Mouse (Mus musculus): ENCODE measurements around the gene Stoml1.

Gene Stoml1

GRCm38 (mm10) chr9:58272068-58272541 is 19.1 kb downstream of the Stoml1 start:
- no peak for DNase-seq (ENCODE audit: low read depth, low spot score)

DNA sequence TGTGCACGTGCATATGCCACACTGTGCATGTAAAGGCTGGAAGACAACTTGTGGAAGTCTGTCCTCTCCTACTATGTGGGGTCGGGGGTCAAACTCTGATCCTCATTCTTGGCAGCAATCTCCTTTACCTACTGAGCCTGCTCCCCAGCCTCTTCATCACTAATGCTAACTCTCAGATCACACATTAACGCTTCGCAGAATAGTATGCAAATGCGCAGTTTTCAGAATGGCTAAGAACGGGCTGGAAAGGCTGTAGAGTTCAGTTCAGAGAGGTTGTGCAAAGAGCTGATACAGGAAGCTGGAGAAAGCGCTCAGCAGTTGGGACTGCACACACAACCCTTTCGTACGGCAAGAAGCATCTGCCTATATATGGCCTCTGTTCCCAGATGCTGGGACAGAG is 19.9 kb downstream of the Stoml1 start:
- DNase-seq (ENCODE audit: low read depth, low spot score): no peak

DNA sequence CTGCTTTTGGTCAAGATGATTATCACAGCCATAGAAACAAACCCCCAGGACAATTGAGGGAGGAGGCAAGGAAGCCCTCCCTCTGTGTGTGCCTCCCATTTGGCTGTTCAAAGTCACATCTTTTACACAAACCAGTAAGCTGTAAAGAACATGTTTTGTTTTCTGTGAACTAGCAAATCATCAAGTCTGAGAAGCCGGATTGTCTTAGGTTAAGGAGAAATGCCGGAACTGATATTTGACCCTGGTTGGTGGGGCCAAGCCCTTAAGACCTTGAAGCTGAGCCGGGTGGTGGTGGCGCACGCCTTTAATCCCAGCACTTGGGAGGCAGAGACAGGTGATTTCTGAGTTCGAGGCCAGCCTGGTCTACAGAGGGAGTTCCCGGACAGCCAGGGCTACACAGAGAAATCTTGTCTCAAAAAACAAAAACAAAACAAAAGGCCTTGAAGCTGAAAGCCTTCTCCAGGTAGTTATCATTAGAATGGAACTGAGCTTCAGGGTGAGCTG is 21.2 kb downstream of the Stoml1 start:
- no peak for DNase-seq (ENCODE audit: low read depth, low spot score)

DNA sequence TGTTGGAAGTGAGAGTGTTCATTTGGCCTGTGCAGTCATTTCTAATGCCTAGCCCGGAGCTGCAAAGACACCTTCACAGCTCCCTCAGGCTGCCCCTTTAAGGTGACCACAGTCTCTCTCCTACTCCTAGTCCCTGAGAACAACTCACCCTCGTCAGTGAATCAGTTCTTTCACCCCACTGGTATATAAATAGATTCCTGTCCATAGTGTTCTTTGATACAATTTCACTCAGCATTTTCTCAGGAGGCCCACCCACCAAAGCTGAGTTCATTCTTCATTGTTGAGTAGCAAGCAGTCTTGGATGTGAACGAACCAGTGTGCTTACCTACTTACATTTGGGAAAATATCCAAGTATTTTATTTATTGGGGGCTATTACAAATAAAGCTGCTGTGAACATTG is 21.7 kb downstream of the Stoml1 start:
- no peak for DNase-seq (ENCODE audit: low read depth, low spot score)

GRCm38 (mm10) chr9:58275115-58275774 is 22.3 kb downstream of the Stoml1 start:
- DNase-seq (ENCODE audit: low read depth, low spot score): peak; percentile 86

GRCm38 (mm10) chr9:58275797-58276196 is 22.8 kb downstream of the Stoml1 start:
- peak; percentile 73 for DNase-seq (ENCODE audit: low read depth, low spot score)

- no peak for DNase-seq (ENCODE audit: low read depth, low spot score)
Measured at GRCm38 (mm10) chr9:58276346-58276745, 23.4 kb downstream of the Stoml1 start.

- DNase-seq (ENCODE audit: low read depth, low spot score): no peak
Measured at GRCm38 (mm10) chr9:58278313-58278712, 25.3 kb downstream of the Stoml1 start.

DNA sequence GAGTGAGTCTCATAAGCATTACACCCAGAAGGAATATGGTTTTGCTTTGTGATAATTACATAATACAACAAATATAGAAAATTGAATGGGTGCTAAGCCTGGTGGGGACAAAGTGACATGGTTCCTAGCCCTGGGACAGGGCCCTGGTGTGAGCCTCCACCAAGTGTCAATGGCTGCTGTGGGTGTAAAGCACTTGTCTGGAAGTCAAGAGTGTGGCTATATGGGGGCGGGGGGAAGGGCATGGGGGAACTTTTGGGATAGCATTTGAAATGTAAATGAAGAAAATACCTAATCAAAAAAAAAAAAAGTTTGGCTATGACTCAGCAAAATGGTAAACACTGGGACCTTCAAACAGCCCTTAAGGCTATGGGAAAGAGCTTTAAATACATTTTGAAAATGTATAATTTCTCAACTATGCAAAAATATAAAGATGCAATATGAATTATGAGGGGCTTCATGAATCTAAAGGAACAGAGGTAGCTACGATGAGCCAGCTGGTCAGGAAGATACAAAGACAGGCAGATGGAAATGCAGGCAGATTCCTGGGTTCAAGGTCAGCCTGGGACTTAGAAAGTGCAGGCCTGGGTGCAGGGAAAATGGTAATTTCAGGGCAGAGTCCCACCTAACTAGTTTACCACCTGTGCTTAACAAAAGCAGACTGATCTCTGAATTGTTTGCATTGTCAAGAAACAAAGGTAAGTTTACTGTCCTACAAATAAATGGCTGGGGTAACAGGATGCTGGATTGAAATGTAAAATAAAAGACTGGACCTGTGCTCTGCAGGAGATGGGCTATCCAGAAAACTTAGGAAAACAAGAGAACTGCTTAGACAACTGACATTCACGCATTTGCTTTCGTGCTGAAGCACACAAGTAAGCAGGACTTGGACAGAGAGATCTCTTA is 26.1 kb downstream of the Stoml1 start:
- DNase-seq (ENCODE audit: low read depth, low spot score): no peak

GRCm38 (mm10) chr9:58279780-58280179 is 26.8 kb downstream of the Stoml1 start:
- DNase-seq (ENCODE audit: low read depth, low spot score): no peak

DNA sequence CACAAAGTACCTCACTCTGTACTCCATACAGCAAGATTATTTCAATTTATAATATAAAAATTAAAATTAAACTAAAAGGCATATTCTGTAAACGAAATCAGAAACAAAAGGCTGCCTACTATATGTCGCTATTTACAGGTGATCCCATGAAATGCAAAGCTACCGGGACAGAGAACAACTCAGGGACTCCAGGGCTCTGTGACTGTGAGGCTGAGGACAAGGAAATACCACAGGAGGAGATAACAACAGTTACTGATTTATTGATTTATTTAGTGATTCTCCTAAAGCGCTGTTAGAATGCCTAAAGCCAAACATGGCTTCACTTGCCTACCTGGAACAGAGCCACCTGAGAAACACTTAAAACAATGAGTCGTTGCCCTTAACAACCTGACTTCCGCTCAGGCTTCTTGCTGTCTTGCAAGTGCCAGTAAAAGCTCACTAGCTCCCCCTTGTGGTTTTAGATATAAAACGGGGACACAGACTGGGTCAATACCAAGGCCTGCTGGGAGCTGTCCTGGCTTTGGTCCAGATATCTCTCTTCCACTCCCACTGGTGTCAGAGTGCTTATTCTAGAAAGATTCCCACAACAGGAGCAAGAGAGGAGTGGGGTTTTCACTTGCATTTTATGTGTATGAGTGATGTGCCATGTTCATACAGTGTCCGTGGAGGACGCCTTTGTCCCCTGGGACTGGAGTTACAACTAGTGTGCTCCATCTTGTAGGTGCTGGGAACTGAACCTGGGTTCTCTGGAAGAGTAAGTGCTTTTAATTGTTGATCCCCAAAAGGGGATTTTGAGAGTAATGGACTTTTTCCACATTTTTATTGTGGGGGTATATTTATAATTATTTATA is 27.5 kb downstream of the Stoml1 start:
- peak; percentile 92 for DNase-seq (ENCODE audit: low read depth, low spot score)

DNA sequence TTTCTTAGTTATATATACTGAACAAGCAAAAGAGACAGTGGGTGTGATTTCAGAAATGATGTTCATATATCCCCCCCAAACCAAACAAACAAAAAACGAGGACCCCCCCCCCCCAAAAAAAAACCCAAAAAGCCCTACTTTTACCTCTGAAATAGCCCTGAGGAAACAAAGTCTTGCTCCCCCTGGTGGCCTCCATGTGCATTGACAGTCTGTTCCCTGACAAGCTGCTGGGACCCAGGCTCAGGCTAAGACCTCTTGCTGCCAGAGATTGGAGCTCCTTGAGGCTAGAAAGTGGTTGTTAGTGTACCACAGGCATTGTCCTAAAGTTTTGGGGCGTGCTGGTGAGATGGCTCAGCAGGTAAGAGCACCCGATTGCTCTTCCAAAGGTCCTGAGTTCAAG is 28.6 kb downstream of the Stoml1 start:
- peak; percentile 64 for DNase-seq (ENCODE audit: low read depth, low spot score)

GRCm38 (mm10) chr9:58283431-58283830 is 30.5 kb downstream of the Stoml1 start:
- DNase-seq (ENCODE audit: low read depth, low spot score): no peak

- DNase-seq (ENCODE audit: low read depth, low spot score): no peak
Measured at GRCm38 (mm10) chr9:58289090-58289489, 36.1 kb downstream of the Stoml1 start.

DNA sequence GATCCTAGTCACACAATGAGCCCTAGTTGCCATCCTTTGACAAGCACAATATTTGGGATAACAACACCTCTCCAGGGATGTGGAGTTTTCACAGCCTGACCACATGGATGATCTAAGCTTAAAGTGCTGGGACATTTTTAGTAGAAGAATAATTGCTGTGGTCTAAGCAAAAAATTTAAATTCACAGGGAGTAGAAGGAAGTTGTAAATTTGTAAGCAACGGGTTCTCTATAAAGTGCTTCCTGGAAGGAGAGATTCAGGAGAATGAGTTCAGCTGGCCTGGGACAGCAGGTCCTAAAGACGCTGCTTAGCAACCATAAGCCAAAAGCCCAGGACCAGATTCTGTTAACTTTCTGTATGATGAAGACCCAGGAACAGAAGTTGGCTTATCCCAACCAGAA is 36.9 kb downstream of the Stoml1 start:
- no peak for DNase-seq (ENCODE audit: low read depth, low spot score)

- no peak for DNase-seq (ENCODE audit: low read depth, low spot score)
Measured at GRCm38 (mm10) chr9:58294527-58294926, 41.6 kb downstream of the Stoml1 start.

DNA sequence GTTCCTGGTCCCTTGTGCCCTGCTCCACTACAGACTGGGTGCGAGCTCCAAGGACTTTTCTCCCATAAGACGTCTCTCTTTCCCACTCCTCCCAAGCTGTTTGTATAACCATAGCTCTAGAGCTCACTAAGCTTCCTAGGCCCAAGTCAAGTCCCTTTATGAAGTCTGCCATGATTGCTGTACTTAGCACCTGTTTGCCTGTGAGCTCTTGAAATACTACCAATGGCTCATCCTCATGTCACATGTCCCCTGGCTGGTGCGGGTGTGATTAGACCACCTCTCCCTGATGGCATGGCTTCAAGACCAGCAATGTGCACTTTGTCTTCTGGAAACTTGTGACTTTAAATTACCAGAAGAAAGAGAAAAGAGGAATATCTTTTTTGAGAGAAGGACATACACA is 42.4 kb downstream of the Stoml1 start:
- no peak for DNase-seq (ENCODE audit: low read depth, low spot score)

DNA sequence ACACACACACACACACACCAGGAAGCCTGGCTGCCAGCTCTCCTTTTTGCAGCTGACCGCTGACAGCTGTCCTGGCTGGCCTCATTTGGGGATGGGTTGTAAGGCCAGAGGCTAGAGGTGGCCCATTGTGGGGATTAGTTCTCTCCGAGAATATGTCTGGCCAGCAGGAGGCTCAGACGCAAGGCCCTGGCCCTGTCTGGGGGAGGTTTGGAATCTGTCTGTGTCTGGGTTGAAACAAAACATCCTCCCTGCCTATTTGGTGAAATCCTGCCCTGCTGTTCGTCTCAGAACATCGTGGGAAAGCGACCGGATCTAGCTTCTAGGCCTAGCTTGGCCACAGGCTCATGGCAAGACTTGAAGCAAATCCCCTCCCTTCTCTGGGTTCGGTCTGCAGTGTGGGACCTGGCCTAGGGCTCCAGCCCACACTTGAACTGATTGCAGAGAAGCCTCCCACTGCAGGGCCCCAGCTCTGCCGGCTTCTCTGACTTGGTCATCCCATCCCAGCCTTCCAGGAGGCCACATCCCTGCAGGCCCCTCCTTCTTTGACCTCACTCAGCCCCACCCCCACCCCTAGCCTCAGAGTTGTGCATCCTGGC is 42.9 kb downstream of the Stoml1 start:
- DNase-seq (ENCODE audit: low read depth, low spot score): no peak

GRCm38 (mm10) chr9:58297065-58297464 is 44.1 kb downstream of the Stoml1 start:
- no peak for DNase-seq (ENCODE audit: low read depth, low spot score)

DNA sequence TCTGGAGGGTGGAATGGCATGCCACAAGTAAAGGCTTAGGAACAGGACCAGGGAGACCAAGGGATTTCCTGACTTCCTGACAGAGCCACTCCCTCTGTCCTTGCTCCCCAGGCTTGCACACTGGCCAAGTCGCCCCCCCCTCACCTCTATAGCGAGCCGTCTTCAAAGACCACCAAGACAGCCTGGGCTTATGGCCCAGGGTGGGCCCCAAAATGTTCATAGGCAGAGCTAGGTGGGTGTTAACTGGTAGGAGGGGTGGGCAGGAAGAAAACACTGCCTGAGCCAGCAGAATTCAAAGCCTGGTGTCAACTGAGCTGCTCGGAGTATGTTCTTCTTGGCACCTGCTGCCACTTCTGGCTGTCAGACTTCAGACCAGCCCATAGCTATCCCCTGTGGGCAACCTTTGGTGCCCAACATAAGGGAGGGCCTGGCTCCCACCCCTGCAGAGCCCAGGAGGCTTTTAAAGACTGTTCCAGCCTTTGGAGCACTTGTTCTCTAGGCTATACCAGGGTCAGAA is 45.1 kb downstream of the Stoml1 start:
- no peak for DNase-seq (ENCODE audit: low read depth, low spot score)

GRCm38 (mm10) chr9:58299356-58299799 is 46.4 kb downstream of the Stoml1 start:
- DNase-seq (ENCODE audit: low read depth, low spot score): no peak
